Mouse (Mus musculus) cortical plate, adult 2 months (tissue): ENCODE measurements around the gene Grtp1.

Experiments
- CTCF ChIP-seq: fragments of 200-500 bp; IDR thresholded peaks from 2 replicates; pipeline ENCODE4 v1.5.1; 2011; ENCODE audit warnings: mild to moderate bottlenecking, control low read depth, low read length; ENCODE audit not compliant: insufficient read depth; ENCODE audit errors: extremely low read depth
- POLR2A ChIP-seq: fragments of 200-500 bp; IDR thresholded peaks from 2 replicates; pipeline ENCODE4 v1.6.1; 2011; ENCODE audit warnings: mild to moderate bottlenecking, low read length, control low read depth; ENCODE audit not compliant: insufficient read depth; ENCODE audit errors: extremely low read depth

DNA sequence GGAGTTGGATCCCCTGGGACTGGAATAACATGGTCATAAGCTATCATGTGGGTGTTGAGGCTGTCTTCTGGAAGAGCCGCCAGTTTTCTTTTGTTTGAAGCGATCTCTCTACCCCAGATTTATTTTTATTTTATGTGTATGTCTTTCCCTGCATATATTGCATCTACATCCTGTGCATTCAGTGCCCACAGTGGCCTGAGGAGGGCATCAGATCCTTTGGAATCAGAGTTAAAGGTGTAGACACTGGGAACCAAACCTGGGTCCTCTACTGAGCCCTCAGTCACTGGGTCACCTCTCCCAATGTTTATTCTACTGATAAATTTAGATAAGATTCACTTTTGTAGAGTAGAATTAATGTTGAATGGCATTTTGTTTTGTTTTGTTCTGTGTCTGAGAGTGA lies 51.1 kb downstream of the Grtp1 start:
- TF ChIP-seq POLR2A, result no peak
- no peak for TF ChIP-seq CTCF
